Mouse (Mus musculus): ENCODE data around the gene Xrra1. TPM values are rescaled to one million over a fixed set of nuclear protein-coding genes. Genes with fewer than 3 reads are reported as not detected.
A peak's percentile ranks its signal among the peaks of the same experiment; 100 is the strongest.

Xrra1 gene
- polyA plus RNA-seq, 2 experiments, result 0.20 to 0.25 TPM

DNA sequence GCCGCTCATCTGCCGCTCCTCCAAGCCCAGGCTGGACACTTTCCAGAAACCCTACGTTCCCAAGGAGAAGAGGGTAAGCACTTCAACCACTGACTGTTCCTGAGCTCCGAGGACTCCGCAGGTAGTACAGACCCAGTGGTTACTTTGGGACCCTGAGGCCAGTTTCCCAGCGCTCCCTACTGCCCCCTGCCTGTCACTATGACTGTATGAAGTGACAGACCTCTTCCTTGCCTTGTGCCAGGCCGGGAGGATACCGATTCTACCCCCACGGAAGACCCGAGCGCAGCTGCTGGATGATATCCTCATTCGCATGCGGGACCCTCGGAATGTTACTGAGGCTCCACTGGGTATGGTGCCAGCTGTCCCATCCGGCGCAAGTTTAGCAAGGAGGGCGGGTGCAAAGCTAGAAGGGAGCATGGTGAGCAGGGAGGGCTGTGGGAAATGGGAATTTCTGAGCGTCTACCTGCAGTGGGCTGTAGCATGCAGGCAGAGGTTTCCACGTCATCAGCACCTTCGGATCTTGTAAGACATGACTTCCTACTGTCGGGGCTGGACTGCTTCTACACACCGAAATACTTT, 57.9 kb downstream of the Xrra1 start:
- WGBS, result 7% methylated on average over 22 of the region's 22 CpGs
- H3K36me3 ChIP-seq (ENCODE audit: control insufficient read depth, insufficient read depth, low read length), result 0 out of 2 replicates have a peak, but pooled peaks cover 7% of the 10 kb centered on the region
- TF ChIP-seq POLR2A (IDR thresholded peaks at IDR 0.05; ENCODE audit: borderline replicate concordance, extremely low read depth, insufficient read depth, insufficient read length), result no peak
- H3K4me2 ChIP-seq (replicated peaks; ENCODE audit: low read depth, low read length, severe bottlenecking), result peak overlapping the region; percentile 77
- DNase-seq (ENCODE audit: low spot score) (peak; percentile 49), ATAC-seq (ENCODE audit: low FRiP score, low read depth) (peak; percentile 55; the same call in 1 of the 2 replicates)
- no peak overlapping the region for H3K27ac ChIP-seq (replicated peaks; ENCODE audit: low read depth, low read length)
- peaks cover 16% of the 10 kb centered on the region for H3K4me1 ChIP-seq (ENCODE audit: control insufficient read depth, insufficient read depth, low read length)
- H3K27me3 ChIP-seq (ENCODE audit: control insufficient read depth, insufficient read depth, low read length), result no peaks in the 10 kb centered on the region
- peak overlapping the region; percentile 33 for H3K4me3 ChIP-seq (replicated peaks; ENCODE audit: low read length)
- peak overlapping the region; percentile 47 for H3K9ac ChIP-seq (ENCODE audit: low read depth, low read length, severe bottlenecking)
- H3K9me3 ChIP-seq (ENCODE audit: control insufficient read depth, low read length), result no peaks in the 10 kb centered on the region

DNA sequence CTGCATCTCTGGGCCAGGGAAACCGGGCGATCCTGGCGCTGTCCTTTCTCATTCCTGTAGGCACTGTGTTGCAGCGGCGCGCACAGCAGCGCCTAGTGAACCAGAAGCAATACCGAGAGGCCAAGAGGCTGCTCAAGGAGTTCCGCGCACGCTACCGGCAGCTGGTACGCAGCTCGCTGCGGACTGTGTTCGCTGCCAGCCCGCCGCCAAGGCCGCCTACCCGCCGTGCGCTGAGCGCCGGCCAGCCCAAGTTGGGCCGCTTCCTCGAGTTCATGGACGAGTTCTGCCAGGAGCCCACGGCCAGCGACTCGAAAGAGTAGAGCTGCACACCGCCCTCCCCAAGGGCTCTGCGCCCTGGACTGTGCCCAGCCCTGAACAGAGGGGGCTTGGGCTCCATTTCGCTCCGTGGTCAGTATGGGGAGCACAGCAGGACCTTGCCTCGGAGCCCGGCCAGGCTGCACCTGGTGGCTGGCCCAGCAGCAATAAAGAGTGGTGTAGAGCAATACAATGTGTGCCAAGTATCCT, 58.5 kb downstream of the Xrra1 start:
- DNase-seq (ENCODE audit: low spot score) (peak; percentile 8), ATAC-seq (ENCODE audit: low FRiP score, low read depth) (peak; percentile 56; the same call in 1 of the 2 replicates)
- H3K4me1 ChIP-seq (ENCODE audit: control insufficient read depth, insufficient read depth, low read length), result peaks cover 16% of the 10 kb centered on the region
- no peak for TF ChIP-seq POLR2A (IDR thresholded peaks at IDR 0.05; ENCODE audit: borderline replicate concordance, extremely low read depth, insufficient read depth, insufficient read length)
- no peaks in the 10 kb centered on the region for H3K9me3 ChIP-seq (ENCODE audit: control insufficient read depth, low read length)
- H3K36me3 ChIP-seq (ENCODE audit: control insufficient read depth, insufficient read depth, low read length), result peaks cover 8% of the 10 kb centered on the region
- H3K27me3 ChIP-seq (ENCODE audit: control insufficient read depth, insufficient read depth, low read length), result no peaks in the 10 kb centered on the region
- peak overlapping the region; percentile 33 for H3K4me3 ChIP-seq (replicated peaks; ENCODE audit: low read length)
- peak overlapping the region; percentile 47 for H3K9ac ChIP-seq (ENCODE audit: low read depth, low read length, severe bottlenecking)
- peak overlapping the region; percentile 77 for H3K4me2 ChIP-seq (replicated peaks; ENCODE audit: low read depth, low read length, severe bottlenecking)
- WGBS, result under 1% methylated on average over 20 of the region's 36 CpGs
- H3K27ac ChIP-seq (replicated peaks; ENCODE audit: low read depth, low read length), result no peak overlapping the region

DNA sequence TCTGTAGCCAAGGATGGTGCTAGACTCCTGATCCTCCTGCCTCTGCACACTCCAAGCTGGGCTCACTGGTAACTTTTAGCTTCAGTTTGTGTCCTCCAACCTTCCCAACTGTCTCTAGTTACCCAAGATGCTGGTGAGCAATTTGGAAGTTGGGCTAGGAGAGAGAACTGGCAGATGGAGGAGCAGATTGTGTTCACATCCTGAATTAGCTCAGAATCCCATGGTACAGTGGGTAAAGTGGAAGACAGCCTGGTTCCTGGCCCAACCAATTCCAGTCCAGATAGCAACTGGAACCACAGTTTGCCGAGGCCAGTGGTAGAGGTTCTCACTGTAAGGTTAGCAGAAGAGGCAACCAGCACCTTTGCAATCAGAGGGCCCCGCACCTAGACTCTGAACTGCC, 60.2 kb downstream of the Xrra1 start:
- Histone ChIP-seq H3K4me3 (replicated peaks; ENCODE audit: low read length) (no peak overlapping the region), H3K4me1 (ENCODE audit: control insufficient read depth, insufficient read depth, low read length) (peaks cover 16% of the 10 kb centered on the region), H3K4me2 (replicated peaks; ENCODE audit: low read depth, low read length, severe bottlenecking) (no peak overlapping the region), H3K9ac (ENCODE audit: low read depth, low read length, severe bottlenecking) (no peak overlapping the region), H3K27ac (replicated peaks; ENCODE audit: low read depth, low read length) (no peak overlapping the region), H3K9me3 (ENCODE audit: control insufficient read depth, low read length) (no peaks in the 10 kb centered on the region), H3K36me3 (ENCODE audit: control insufficient read depth, insufficient read depth, low read length) (peaks cover 25% of the 10 kb centered on the region), H3K27me3 (ENCODE audit: control insufficient read depth, insufficient read depth, low read length) (no peaks in the 10 kb centered on the region)
- WGBS, result 89% methylated on average over 2 of the region's 2 CpGs
- TF ChIP-seq POLR2A (IDR thresholded peaks at IDR 0.05; ENCODE audit: borderline replicate concordance, extremely low read depth, insufficient read depth, insufficient read length), result no peak
- ATAC-seq (ENCODE audit: low FRiP score, low read depth) (no peak), DNase-seq (ENCODE audit: low spot score) (no peak)

DNA sequence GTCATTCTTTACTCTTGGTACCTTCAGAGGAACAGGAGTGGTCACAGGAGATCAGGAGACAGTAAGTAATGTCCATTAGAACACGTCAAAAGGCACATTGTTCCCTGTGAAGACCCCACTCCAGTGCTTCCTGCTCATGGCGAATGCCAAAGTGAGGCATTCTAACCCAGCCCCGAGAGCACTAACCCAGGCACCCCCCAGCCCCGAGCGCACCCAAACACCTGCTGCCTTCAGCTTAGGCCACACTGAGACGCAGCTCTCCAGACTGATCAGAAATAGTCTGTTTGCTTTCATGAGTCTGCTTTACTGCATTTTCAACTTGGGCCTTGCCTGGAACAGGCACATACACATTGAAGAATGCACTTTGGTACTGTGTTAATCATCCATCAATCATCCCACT, 61.1 kb downstream of the Xrra1 start:
- H3K36me3 ChIP-seq (ENCODE audit: control insufficient read depth, insufficient read depth, low read length), result peaks cover 33% of the 10 kb centered on the region
- DNase-seq (ENCODE audit: low spot score), result no peak
- no peak for ATAC-seq (ENCODE audit: low FRiP score, low read depth)
- no peak for TF ChIP-seq POLR2A (IDR thresholded peaks at IDR 0.05; ENCODE audit: borderline replicate concordance, extremely low read depth, insufficient read depth, insufficient read length)
- peaks cover 16% of the 10 kb centered on the region for H3K4me1 ChIP-seq (ENCODE audit: control insufficient read depth, insufficient read depth, low read length)
- no peak overlapping the region for H3K27ac ChIP-seq (replicated peaks; ENCODE audit: low read depth, low read length)
- H3K27me3 ChIP-seq (ENCODE audit: control insufficient read depth, insufficient read depth, low read length), result no peaks in the 10 kb centered on the region
- WGBS, result 95% methylated on average over 6 of the region's 6 CpGs
- no peak overlapping the region for H3K9ac ChIP-seq (ENCODE audit: low read depth, low read length, severe bottlenecking)
- no peak overlapping the region for H3K4me3 ChIP-seq (replicated peaks; ENCODE audit: low read length)
- H3K4me2 ChIP-seq (replicated peaks; ENCODE audit: low read depth, low read length, severe bottlenecking), result no peak overlapping the region
- H3K9me3 ChIP-seq (ENCODE audit: control insufficient read depth, low read length), result no peaks in the 10 kb centered on the region

DNA sequence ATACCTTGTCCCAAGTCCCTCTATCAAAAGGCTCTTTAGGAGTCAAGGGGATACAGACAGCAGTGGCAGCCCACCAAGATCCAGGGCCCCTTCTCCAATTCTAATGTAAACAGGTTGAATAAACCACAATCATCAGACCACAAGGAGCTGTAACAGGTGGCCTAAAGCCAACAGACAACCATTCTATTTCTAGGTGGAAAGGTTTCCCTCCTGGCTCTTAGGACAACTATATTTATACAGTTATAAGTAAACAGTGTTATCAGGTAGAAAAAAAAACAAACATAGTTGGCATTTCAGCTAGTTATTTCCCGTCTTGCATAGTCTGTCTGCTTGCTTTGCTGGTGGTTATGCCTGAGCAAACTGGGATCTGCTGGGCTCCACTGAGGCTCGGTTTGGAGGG, 61.5 kb downstream of the Xrra1 start:
- peaks cover 37% of the 10 kb centered on the region for H3K36me3 ChIP-seq (ENCODE audit: control insufficient read depth, insufficient read depth, low read length)
- DNase-seq (ENCODE audit: low spot score) (no peak), ATAC-seq (ENCODE audit: low FRiP score, low read depth) (no peak)
- no peak for TF ChIP-seq POLR2A (IDR thresholded peaks at IDR 0.05; ENCODE audit: borderline replicate concordance, extremely low read depth, insufficient read depth, insufficient read length)
- peaks cover 16% of the 10 kb centered on the region for H3K4me1 ChIP-seq (ENCODE audit: control insufficient read depth, insufficient read depth, low read length)
- H3K27me3 ChIP-seq (ENCODE audit: control insufficient read depth, insufficient read depth, low read length), result no peaks in the 10 kb centered on the region
- H3K4me2 ChIP-seq (replicated peaks; ENCODE audit: low read depth, low read length, severe bottlenecking), result no peak overlapping the region
- H3K9me3 ChIP-seq (ENCODE audit: control insufficient read depth, low read length), result no peaks in the 10 kb centered on the region
- WGBS, result 81% methylated on average over 2 of the region's 2 CpGs
- no peak overlapping the region for H3K9ac ChIP-seq (ENCODE audit: low read depth, low read length, severe bottlenecking)
- H3K4me3 ChIP-seq (replicated peaks; ENCODE audit: low read length), result no peak overlapping the region
- H3K27ac ChIP-seq (replicated peaks; ENCODE audit: low read depth, low read length), result no peak overlapping the region
